Mouse (Mus musculus): ENCODE data around the gene Ank2.
"Not testable (repeated sequence)": the region's sequence is repeated elsewhere in the genome, so short reads cannot be mapped to it uniquely, and the experiment has no call there.

Gene Ank2

DNA sequence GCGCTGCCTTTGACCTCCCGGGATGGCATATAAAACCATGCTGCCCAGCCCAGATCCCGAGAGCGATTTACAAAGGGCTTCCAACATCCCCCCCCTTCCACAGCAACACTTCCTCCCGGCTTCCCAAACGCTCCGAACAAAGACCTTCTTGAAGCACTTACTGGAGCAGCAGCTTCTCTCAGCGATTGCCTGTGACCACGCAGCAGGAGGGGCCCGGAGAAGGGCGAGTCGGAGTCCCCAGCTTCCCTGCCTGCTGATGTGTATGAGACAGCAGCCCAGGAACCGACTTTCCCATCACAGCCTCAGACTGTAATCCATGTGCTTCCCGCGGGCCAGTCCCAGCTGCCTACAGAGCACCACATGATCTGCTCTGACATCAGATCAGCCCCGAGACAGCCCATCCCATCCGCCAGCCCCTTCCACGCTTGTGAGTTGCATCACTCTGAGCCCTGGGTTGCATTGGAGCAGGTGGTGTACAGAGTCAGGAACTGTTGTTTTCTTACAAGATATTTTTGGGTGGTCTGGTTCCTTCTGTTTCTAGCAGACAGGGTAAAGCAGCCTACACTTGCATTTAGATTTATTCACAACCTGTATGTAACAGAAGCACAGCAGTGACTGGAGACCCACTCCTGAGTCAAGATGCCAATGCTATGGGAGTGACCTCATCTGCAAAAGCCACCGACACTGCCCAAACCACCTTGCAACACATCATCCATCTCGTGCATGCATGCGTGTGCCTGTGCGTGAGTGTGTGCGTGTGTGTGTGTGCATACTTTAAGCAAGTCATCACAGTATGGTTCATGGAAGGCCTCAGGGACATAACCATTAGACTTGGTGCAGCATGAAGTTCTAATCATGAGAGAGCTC, 90.2 kb downstream of the Ank2 start:
- peak; percentile 57 for DNase-seq

DNA sequence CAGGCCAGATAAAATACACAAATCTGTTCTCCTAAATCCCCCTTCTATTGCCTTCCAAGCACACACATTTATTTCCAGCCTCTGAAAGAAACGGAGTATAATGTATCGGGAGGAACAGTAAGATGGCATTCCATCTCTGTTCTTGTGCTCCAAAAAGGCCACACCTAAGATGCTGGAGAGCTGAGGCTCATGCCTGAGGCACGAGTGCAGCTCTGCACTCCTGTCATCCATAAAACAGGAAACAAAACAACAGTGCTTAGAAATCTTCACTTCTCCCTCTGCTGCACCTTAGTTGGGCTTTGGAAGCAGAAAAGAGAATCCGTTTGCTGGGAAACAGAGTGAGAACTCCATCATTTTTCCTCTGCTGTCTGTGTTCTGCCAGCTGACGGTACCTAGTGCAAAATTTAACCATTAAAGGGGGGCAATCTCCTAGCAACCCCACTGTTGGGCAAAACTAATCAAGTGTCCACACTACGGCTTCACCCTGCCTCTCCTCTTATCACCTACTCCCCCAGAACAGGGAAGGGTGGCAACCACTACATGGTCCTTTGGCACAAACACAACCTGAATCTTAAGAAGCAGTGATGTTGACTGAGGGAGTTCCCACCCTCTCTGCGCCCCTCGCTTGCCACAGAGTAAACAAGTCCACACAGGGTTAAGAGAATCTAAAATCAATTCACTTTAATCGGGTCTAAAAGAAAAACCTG, 91.1 kb downstream of the Ank2 start:
- no peak for DNase-seq

DNA sequence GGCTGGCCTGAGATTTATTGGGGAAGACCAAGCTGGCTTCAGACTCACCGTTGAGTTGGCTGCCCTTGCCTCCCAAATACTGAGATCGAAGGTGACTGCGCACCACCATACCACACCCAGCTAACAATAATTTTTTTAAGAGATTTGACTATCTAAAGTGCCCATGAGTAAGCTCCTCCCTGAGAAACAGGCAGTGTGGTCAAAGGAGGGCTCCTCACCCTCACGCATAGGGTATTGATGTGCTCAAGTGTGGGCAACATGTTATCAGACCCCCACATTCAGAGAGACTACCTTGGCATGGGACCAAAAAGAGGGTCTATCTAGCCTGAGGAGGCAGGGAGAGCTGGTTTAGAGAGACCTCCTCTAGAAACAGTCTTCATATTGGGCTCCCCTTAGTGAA, 92.3 kb downstream of the Ank2 start:
- no peak for DNase-seq

DNA sequence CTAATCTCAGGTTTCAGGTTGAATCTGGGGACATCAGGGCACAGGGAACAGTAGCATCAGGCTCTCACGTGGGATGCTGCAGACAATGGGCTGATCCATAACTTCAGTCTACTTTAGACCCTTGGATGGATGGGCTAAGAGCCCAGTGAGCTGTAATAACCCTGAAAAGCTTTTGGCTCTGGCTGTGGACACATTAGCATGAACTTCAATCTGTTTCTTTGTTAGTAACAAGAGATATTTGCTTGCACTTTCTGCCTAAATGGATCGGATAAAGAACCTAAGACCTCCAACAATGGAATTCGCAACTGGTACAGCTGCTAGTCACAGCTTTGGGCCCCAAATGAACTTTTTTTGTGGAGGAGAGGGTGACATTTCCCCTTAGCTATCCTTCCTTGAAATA, 94.8 kb downstream of the Ank2 start:
- no peak for DNase-seq

DNA sequence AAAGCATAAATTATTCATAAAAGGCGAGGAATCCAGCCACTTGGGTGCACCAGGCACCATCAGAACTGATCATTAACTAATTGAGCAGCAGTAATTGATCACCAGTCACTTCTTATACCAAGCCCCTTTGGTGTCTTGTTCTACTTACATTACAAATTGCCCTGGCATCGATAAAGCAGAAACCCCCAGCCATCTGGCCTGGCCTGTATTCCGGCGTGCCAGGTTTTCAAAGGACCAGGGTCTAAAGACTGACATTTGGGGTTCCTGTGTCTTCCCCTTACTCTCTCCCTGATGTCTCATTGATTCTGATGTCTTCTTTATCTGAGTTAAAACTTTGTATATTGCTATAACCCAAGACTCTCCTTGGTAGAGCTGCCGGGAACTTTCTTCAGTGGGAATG, 98.2 kb downstream of the Ank2 start:
- no peak for DNase-seq

DNA sequence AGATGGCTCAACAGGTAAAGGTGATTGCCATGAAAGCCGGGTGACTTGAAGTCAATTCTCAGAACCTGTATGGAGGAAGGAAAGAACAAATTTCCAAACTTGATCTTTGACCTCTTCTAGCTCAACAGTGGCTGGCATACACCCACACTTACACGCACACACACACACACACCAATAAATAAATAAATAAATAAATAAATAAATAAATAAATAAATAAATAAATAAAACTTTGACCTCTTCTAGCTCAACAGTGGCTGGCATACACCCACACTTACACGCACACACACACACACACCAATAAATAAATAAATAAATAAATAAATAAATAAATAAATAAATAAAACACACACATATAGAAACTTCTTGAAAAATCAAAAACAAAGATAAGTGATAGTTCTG, 98.7 kb downstream of the Ank2 start:
- DNase-seq, result not testable (repeated sequence)

DNA sequence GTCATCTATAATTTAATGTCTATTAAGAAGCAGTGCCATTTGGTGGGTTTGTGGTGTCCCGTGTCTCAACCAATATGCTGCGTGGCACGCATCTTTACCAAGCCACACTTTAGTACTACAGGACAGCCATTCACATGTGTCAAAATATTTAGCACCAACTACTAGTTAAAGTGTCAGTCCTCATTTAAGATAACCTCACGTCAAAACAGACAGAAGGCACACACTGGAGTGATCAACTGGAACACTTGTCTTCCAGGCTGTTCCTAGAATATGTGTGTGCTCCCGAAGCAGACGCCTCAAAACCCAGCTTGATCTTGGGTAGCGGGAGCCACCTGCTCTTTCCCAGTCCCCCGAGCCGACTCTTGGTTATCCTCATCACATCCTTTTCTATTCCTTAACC, 101.4 kb downstream of the Ank2 start:
- DNase-seq, result no peak

DNA sequence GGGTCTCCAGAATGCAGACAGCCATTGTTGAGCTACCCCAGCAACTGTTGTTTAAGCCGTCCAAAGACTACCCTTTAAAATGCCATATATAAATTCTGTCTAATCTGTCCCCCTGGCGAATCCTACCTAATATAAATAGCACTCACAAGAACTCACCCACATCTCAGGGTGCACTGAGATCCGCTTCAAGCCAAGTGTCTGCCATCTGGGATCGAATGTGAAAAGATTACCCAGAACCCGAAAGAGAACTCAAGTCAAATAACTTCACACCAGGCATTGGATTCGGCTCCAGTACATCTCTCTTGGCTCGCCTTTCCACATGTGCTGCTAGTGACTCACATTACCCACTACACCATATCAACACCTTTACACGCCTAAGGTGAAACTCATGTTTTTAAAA, 103.9 kb downstream of the Ank2 start:
- no peak for DNase-seq

DNA sequence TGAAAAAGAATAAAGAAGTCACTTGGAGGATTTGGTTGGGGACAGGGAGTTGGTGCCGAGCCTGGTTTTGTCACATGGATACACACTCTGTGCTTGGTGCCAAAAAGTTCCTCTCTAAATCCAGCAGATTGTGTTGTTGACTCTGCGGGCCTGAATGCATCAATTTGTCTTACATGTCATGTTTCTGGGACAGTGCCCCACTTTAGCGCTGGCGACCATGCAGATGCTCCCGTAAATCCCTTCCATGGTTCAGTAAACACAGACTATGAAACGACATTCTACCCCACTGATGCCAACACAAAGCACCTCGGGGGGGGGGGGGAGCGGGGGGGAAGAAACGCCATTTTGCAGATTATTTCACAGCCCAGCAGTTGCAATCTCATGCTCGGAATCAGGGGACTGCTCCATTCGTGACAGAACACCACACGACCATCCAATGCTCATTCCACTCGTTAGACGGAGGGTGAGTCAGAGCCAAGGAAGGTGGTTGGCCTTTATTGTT, 112.1 kb downstream of the Ank2 start:
- no peak for DNase-seq

DNA sequence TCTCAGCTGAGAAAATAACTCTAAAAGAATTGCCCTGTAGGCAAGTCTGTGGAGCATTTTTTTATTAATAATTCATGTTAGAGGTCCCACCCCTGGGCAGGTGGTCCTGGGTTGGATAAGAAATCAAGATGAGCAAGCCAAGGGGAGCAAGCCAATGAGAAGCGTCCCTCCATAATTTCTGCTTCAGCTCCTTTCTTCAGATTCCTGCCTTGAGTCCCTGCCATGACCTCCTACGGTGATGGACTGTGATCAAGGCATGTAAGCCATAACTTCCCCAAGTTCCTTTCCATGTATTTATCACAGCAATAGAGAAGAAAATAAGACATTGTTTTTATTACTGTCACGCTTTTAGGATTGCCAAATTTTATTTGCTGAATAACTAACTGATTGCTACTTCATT, 115.9 kb downstream of the Ank2 start:
- no peak for DNase-seq

DNA sequence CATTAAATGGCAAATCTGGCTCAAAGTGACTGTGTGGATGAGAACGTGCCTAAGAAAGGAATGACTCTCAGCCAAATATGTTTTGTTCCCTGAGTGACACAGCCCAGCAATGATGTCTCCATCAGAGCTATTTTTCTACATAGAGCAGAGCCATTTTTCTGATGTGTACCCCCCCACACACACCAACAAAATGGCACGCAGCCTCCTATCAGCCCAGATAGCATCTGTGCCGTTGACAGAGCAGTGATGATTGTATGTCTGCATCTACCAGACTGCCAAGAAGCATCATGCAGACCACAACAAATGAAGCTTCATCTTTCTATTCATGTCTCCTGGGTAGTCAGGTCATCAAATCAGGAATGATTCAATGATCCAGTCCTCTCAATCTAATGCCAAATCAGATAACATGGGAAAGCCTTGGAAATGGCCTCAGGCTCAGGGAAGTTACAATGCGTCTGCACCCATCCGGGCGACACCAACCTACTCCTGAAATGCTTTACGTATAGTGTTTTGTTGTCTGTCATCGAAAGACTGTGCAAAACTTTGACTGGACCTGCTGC, 122.2 kb downstream of the Ank2 start:
- no peak for DNase-seq

DNA sequence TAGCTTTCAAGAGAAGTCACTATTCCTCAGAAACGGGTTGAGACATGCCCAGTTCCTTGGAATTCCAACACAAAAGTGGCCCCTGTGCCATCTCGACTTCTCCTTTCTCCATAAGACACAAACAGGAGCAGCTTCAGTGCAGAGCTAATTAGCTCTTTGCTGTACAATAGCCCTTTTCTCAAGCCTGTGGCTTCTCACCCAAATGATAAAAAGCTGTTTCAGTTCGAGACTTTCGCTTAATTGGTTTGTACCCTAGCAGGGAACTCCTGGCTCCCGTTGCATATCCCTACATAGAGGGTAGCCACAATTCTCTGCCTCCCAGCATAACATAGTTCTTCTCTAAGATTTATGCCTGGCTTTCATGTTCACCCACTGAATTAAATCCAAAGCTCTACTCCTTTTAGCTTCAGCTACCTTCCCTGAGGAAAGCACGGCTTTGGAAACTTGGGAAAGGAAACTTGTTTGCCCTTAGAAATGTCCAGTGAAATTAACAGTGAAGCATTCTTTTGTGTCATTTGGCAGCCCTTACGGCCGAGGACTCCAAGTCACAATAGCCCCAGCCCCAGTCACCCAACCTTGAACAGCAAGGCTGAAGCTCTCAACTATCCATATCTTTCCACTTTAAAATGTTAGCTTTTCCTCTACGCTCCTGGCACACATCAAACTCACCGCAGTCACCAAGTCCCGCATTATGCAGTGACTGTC, 123.0 kb downstream of the Ank2 start:
- DNase-seq, result no peak

DNA sequence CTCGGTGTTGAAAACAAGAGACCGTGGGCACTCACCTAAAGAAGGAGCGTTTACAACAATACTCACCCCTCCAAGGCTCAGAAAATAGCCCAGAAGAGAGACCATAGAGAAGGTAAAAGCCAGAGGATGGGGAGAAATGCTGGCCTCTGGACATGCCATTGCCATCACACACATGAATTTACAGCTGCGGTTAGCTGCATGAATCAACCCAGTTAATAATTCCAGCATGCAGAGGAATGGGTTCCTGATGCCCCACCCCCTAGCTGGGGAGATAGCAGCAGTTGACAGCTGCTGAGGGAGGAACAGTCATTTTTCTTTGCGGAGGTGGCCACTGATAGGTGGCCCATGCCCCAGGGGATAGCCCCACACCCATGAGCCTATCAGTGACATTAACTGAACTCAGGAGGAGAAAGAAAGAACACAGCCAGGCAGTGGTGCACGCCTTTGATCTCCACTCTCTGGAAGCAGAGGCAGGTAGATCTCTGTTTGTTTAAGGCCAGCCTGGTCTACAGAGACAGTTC, 124.9 kb downstream of the Ank2 start:
- DNase-seq, result no peak

DNA sequence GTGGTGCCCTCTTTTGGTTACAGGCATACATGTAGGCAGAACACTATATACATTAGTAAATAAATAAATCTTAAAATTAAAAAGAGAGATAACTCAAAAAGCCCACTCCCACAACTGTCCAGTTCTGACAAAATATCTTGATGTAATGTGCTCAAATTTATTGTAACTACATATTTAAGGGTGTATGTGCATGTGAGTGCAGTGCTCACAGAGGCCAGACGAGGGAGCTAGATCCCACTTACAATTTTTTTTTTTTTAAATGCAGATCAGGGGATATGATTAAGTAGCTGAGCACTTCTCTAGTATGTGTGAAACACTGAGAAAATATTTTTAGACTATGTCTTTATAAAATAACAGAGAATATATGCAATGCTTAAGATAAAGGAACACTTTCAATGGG, 127.4 kb downstream of the Ank2 start:
- no peak for DNase-seq

DNA sequence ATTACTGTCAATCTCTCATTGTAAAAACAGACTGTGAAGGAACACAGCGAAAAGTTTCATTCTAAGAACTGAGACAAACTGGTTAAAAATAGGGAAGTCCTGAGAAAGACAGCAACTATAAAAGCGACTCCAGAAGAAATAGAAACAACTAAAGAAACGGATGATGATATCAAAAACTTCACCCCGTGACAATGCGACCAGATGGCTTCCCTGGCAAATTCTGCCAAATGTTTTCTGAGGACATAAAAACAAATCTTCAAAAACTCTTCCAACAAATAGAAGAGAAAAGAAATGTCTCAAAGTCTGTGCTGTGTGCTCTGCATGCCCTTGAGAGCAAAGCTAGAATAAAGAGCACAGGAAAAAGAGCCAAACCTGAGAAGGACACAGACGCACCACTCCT, 129.6 kb downstream of the Ank2 start:
- DNase-seq, result no peak

DNA sequence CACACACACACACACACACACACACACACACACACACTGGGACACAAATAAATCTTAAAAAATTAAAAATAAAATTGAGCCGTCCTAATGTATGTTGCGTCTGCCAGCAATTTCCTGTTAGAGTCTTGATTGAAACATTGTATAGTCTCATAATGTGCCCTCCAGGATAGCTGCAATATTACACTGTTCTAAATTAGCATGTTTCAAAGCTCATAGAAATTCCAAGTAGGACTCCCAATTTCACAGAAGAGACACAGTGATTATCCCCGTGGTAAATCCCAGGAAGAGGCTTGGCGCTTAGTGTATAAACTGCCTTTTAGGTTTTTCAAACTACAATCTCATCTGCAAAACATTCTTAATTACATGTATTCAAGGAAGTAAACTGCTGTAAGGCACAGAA, 131.7 kb downstream of the Ank2 start:
- DNase-seq, result no peak

DNA sequence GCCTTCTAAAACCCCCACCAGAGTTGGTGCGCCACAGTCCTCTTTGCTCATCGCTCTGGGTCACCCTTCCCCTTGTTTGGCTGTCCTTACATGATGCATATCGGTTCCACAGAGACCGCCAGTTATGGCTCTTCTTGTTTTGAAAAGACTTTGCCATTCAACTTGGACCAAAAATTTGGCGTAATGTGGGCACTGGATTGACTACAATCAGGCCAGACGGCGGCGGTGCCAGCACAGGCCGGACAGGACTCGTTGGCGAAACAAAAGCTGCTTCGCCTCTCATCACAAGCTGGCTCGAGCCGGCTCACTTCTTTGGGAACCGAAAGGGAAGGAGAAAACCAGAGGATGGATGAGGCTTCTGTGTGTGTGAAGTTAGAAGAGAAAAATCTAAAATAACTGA, 135.6 kb downstream of the Ank2 start:
- no peak for DNase-seq

DNA sequence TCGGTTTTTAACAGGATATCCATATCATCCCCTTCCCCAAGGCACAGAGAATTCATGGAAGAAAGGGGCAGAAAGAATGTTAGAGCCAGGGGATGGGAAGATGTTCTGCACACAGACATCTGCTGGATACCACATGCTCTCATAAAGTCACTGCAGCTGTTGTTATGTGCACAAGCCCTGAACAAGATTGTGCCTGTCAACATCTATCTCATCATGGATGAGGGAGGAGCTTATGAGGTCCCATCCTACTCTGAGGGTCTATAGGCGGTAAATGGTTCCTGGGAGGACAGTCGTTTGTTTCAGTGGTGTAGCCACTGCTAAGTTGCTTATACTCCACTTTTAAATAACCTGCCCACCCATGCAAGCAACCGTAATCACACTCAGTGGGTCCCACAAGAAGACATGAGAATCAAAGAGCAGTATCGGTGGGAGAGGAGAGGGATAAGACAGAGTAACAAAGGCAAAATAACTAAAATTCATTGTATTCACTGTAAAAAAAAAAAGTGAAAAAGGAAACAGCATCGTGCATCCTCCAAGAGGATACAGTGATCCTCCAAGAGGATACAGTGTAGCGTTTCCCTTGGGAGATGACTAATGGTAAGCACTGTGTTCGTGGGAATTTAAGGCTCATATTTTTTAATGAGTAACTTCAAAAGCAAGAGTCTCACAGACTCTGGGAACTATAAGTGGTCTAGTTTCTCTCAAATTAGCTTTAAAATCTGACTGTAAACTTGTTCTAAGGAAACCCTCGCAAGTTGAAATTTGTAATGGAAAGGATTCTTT, 136.3 kb downstream of the Ank2 start:
- DNase-seq, result no peak

DNA sequence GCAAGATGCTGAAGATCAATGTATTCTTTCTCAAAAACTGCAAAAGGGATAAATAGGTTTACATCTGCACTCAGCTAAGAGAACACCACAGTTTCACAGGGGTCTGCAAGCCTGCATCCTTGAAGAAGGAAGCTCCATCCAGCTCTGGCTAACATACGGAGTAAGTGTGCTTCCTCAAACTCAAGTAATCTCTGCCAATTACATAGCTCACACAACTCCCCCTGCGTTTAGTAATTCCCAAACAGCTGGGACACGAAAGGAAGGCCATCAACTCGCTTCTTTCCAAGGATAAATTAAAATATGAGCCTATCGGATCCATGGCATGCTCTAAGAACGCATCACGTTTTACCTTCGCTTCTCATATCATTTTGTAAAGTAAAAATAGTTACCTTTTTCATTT, 137.3 kb downstream of the Ank2 start:
- no peak for DNase-seq

DNA sequence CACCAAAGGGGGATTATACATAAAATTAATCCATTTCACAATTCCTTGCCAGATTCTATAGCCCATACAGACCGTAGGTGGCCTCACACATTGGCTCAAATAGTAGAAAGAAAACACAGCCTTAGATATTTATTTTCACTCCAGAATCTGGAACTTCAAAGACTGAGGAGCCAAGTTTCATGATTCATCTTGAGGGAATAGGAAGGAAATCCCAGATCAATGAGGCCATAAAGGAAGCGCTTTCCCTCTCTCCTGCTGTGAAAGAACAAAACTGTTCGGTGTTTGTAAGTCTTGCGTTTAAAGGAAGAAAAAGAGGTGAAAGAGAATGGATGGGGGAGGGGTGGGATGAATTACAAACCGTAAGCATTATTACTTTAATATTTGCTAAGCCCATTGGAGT, 137.8 kb downstream of the Ank2 start:
- no peak for DNase-seq

DNA sequence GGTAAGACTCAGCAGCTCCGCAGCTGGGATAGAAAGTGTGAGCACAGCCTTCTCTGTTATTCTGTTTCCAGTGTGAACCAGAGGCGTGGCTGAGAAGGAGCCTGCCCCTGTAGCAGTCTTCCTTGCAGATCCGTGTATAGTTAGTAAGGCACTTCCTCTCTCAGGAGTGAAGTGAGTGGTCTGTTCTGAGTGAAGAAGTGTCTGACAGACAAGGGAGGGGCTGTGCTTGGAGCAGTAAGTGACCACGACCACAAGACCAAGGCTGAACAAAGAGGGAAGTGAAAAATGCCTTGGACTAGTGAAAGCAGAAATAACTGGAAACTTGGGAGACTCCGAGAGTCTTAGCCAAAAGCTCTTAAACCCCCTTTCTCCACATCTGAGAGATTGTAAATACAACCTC, 143.9 kb downstream of the Ank2 start:
- no peak for DNase-seq

DNA sequence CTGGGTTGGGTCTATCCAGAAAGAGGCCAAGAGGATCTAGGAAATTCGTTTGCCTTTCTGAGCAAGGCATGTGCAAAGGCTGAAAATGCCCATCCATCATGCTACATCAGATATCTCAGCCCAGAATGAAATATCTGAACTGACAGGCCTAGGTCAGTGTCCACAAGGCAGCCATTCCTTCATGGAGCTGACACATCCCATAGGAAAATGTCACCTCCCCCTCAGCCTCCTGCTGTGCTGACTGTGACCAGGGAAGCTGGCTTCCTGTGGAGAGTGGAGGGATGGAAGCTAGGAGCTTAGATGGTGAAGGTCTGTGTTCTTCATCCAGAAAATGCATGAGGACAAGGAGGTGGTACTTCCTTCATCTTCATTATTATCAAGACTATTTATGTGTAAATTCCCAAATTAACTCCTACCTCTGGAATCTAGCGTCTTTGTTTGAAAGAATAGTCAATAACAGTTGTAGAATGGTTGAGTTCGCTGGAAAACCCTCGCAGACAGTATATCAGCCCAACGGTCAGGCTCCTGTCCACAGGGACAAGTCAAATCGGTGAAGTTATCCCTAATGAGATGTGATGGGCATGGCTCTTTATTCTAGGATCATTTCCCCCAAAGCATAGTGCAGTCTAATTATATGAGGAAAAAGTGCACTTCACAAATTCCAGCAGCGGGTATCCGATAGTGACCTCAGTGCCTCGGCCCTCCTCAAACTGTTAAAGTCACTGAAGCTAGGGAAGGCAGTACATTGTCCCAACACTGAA, 148.4 kb downstream of the Ank2 start:
- no peak for DNase-seq
